ENCODE assay signal across 1 mouse cellular context in the genomic region with DNA sequence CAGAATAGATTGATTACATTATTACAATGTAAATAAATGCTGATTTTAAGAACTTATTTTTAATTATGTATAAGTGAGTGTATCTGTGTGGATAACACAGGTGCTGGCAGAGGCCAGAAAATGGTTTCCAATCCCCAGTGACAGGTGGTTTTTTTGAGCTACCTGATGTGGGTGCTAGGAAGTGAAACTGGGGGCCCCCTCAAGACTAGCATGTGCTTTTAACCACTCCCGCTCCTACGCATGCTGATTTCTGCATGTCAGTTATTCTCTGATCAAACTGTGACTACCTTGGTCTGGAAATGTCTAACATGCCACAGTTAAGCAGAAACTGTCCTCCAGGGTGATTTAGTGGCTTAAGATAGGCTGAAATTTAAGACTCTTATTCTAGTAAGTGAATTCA.
TF ChIP-seq lines count a peak whose summit lies in the region.

No protein-coding gene starts in this region.

TF ChIP-seq in CH12.LX, 34 proteins besides CTCF, POLR2A, EP300 and RAD21 (continued from another document):
- TF ChIP-seq CHD1 (IDR thresholded peaks at IDR 0.05; ENCODE audit: low read depth, low read length) (no peak), HCFC1 (IDR thresholded peaks at IDR 0.05; ENCODE audit: low read depth, low read length) (no peak)
